Mouse (Mus musculus): ENCODE results near the gene 1700069L16Rik.

DNA sequence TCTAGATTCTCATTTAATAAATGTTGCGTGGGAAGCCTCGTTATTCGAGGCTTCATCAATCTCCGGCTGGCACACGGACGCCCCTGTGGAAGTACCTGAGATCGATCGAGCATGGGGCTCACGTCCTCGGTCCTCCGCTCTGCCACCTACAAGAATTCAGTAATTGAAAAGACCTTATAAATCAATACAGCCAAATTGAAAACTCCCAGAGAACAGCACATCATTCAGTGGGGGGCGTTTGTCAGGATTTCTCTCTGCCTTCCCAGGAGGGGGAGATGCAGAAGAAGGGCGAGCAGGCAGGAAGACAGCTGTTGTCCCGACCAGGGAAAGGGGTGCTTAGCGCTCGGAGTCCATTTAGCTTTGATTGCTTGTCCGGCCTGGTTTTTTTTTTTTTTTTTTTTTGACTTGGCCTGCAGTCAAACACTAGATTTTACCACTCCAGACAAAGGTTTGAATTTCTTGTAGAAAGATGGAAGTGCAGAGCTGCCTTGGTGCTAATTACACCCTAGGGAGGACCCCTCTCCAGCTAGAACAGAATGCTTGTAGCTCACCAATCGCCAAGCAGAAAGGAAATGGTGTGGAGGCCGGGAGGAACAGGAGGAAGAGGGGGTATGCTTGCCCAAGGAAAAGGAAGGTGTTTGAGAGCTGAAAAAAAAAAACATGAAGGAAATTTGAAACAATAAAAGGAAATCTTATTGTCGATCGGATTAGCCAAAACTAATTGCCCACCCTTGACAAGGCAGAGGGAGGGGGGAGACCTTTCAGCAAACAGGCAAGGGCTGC lies 20.6 kb downstream of the 1700069L16Rik start:
- TF ChIP-seq CTCF (IDR thresholded peaks at IDR 0.05; ENCODE audit: control insufficient read depth, insufficient read depth, insufficient replicate concordance, low read depth, low read length) (no peak), POLR2A (IDR thresholded peaks at IDR 0.05; ENCODE audit: control insufficient read depth, low read depth, low read length) (no peak)
